Mouse (Mus musculus): Measurements from ENCODE around the gene Snx29.

Snx29 gene

GRCm38 (mm10) chr16:11589782-11590695, 267.3 kb downstream of the Snx29 start:
- no peak for DNase-seq (ENCODE audit: low read depth, low spot score)

DNA sequence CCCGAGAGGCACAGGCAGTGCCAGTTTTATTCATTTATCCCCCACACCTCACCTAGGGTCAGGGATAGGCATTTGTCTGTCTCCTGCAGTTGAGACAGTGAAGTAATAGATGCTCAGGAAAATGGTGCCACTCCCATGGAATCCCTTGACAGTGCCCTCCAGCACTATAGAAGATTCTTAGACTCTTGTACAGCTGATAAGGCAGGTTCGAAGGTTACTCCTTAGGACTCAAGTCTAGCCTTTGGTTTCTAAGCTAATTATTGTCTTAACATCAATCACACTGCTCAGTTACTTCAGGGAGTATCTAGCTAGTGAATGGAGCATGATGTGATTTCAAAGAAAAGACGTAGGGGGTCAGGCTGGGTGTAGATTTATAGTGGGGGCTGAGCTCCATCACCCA, 273.9 kb downstream of the Snx29 start:
- no peak for DNase-seq (ENCODE audit: low read depth, low spot score)

- DNase-seq (ENCODE audit: low read depth, low spot score) = no peak
Measured at GRCm38 (mm10) chr16:11597769-11598168, 275.1 kb downstream of the Snx29 start.

- DNase-seq (ENCODE audit: low read depth, low spot score) = no peak
Measured at GRCm38 (mm10) chr16:11599523-11599922, 276.8 kb downstream of the Snx29 start.

- DNase-seq (ENCODE audit: low read depth, low spot score) = no peak
Measured at GRCm38 (mm10) chr16:11601336-11602082, 278.8 kb downstream of the Snx29 start.

DNA sequence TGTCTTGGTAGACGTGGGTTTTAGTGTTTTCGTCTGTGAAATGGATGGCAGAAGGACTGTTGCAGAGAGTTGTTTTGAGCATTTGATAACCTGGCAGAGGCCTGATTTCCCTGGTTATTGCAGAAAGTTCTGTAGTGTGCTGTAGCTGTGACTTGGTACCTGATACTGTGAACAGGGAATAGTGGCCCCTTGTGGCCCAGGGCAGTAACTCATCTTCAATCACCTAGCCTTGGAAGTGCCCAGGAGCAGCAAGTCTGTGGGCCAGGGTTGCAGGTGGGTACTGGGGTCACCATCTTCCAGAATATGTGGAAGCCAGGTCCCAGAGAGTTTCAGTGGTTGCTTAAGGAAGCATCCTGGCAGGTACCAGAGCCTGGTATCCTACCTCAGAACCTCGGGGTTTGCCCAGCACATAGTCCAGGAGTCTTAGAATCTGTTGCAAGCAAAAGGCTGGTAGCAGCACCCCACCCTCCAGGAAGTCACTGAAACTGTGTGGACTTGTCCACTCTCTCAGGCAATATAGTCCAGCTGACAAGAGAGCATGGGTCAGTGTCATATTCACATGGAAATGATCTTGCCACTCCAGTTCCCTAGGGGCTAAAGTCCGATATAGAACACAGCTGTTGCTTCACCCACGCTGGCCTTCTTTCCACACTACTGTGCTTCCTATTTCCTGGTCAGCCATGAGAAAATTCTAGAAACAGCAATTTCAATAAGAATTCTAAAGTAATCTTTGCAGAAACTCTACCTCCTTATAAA, 281.1 kb downstream of the Snx29 start:
- peak; percentile 32 for DNase-seq (ENCODE audit: low read depth, low spot score)

- no peak for DNase-seq (ENCODE audit: low read depth, low spot score)
Measured at GRCm38 (mm10) chr16:11612526-11613126, 289.9 kb downstream of the Snx29 start.

- DNase-seq (ENCODE audit: low read depth, low spot score) = no peak
Measured at GRCm38 (mm10) chr16:11614401-11615014, 291.8 kb downstream of the Snx29 start.

GRCm38 (mm10) chr16:11615633-11616032, 292.9 kb downstream of the Snx29 start:
- DNase-seq (ENCODE audit: low read depth, low spot score) = no peak

GRCm38 (mm10) chr16:11619951-11620350, 297.2 kb downstream of the Snx29 start:
- DNase-seq (ENCODE audit: low read depth, low spot score) = no peak

GRCm38 (mm10) chr16:11621042-11621441, 298.3 kb downstream of the Snx29 start:
- DNase-seq (ENCODE audit: low read depth, low spot score) = no peak

GRCm38 (mm10) chr16:11621664-11622063, 299.0 kb downstream of the Snx29 start:
- no peak for DNase-seq (ENCODE audit: low read depth, low spot score)

DNA sequence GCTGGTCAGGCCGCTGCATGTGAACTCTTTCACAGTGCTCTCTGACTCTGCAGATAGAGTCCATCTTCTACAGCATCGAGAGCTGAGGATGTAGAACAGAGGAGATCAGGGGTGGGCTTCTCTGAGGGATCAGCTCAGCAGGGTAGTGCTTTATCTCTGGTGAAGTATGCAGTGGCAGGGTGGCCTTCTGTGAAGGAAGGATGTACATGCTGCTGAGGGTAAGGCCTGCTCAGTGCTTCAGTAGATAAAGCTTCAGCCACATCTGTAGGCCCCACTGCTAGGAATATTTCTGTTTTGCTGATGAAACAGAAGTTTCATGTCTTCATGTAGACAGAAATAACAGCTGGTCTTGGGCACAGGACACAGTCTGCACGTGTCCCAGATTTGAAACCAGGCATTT, 300.3 kb downstream of the Snx29 start:
- no peak for DNase-seq (ENCODE audit: low read depth, low spot score)

DNA sequence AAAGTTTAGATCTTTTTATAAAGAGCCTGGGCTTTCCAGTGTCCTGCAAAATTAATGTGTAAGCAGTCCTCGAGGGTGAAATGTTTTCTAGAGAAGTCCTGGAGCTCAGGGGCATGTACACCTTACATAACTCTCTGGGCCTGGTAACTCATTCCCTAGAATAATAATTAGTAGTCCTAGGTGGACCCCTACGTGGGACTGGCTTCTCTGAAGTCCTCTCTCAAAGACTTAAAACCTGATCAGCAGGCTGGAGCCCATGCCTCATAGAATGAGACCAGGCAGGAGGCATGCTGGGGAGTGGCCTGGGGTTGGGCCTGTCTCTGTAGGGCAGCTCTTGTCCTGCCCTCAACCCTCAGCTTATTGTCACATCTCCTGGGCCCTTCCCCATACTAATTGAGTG, 301.4 kb downstream of the Snx29 start:
- DNase-seq (ENCODE audit: low read depth, low spot score) = no peak

DNA sequence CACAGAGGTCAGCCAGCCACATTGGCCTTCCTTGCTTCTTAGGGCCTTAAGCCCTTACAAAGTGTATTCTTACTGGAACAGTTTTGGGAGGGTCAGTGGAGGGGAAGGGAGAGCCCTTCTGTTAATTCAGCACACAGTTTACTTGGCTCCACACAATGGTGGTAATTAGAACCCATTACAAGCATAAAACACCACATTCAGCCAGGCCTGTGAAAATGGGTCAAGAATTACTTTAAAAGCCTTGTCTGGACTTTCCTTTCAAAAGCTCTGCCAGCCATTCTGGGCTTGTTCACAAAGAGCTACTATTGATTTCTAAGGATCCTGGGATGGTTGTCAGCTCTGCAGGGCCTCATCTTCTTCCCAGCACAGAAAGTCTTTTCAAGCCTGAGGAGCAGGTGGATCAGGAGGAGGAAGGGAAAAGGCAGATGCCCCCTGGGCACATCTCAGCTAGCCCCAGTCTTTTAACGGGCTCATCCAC, 303.3 kb downstream of the Snx29 start:
- no peak for DNase-seq (ENCODE audit: low read depth, low spot score)

DNA sequence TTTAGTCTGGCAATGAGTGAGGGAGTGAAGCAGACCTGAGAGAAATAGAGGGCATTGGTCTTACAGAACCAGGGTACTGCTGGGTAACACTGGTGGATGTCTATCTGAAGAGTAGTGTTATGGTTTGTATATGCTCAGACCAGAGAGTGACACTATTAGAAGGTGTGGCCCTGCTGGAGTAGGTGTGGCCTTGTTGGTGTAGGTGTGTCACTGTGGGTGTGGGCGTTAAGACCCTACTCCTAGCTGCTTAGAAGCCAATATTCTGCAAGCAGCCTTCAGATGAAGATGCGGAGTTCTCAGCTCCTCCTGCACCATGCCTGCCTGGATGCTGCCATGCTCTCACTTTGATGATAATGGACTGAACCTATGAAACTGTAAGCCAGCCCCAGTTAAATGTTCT, 303.9 kb downstream of the Snx29 start:
- DNase-seq (ENCODE audit: low read depth, low spot score) = no peak

GRCm38 (mm10) chr16:11627866-11628638, 305.3 kb downstream of the Snx29 start:
- no peak for DNase-seq (ENCODE audit: low read depth, low spot score)

DNA sequence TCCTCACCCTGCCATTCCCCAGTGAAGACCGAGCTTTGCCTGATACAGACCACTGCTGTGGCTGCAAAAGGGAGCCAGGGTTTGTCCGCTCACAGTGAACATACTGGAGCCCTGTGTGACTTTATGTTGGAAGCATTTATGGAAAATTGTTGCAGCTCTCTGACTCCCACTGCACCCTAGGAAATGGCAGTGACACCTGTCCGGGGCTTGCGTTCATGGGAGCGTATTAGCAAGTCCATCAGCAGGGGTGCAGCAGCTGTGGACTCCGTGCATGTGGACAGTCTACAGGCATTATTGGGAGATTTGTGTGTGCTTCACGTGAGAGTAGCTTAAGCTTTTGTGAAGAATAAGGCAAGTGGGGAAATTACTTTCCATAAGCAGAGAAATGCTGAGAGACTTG, 307.0 kb downstream of the Snx29 start:
- no peak for DNase-seq (ENCODE audit: low read depth, low spot score)

GRCm38 (mm10) chr16:11630489-11630888, 307.8 kb downstream of the Snx29 start:
- DNase-seq (ENCODE audit: low read depth, low spot score) = no peak

- no peak for DNase-seq (ENCODE audit: low read depth, low spot score)
Measured at GRCm38 (mm10) chr16:11632205-11632747, 309.6 kb downstream of the Snx29 start.

Data from CD4-positive helper T cell, adult 2 months (primary cell).